Mouse (Mus musculus): ENCODE data around the gene Npc2. TPM values are rescaled to one million over a fixed set of nuclear protein-coding genes. Genes with fewer than 3 reads are reported as not detected.

Npc2 gene
- polyA plus RNA-seq, 1 experiment from 2014 or later, result 72.0 TPM

- no peak for ATAC-seq (ENCODE audit: insufficient number of reproducible peaks, low FRiP score, low TSS enrichment, low read depth)
- Histone ChIP-seq H3K27me3 (no peaks in the 10 kb centered on the region), H3K9ac (no peak overlapping the region), H3K4me3 (replicated peaks) (no peak overlapping the region), H3K27ac (replicated peaks) (no peak overlapping the region), H3K4me1 (peaks cover 18% of the 10 kb centered on the region), H3K9me3 (replicated peaks) (no peaks in the 10 kb centered on the region), H3K4me2 (replicated peaks) (no peak overlapping the region), H3K36me3 (no peaks in the 10 kb centered on the region; the same call in 1 of the 2 replicates)
These were observed 3.3 kb upstream of the Npc2 start for GRCm38 (mm10) chr12:84776229-84776628.

GRCm38 (mm10) chr12:84774376-84774775 is 1.4 kb upstream of the Npc2 start:
- H3K9ac ChIP-seq, result no peak overlapping the region
- 0 out of 2 replicates have a peak overlapping the region, but pooled peaks have one; percentile 79 for H3K4me3 ChIP-seq (replicated peaks)
- H3K36me3 ChIP-seq, result no peaks in the 10 kb centered on the region; the same call in 1 of the 2 replicates
- H3K27me3 ChIP-seq, result no peaks in the 10 kb centered on the region
- peak overlapping the region; percentile 85; the same call in 1 of the 2 replicates for H3K4me2 ChIP-seq (replicated peaks)
- 86% methylated on average over 6 of the region's 6 CpGs for WGBS
- H3K4me1 ChIP-seq, result peaks cover 26% of the 10 kb centered on the region
- H3K27ac ChIP-seq (replicated peaks), result no peak overlapping the region
- no peak for ATAC-seq (ENCODE audit: insufficient number of reproducible peaks, low FRiP score, low TSS enrichment, low read depth)
- no peaks in the 10 kb centered on the region for H3K9me3 ChIP-seq (replicated peaks)

GRCm38 (mm10) chr12:84773476-84773875 is 524 bp upstream of the Npc2 start:
- under 1% methylated on average over 20 of the region's 20 CpGs for WGBS
- H3K27ac ChIP-seq (replicated peaks), result peak overlapping the region; percentile 63; the same call in 1 of the 2 replicates
- peak overlapping the region; percentile 70 for H3K9ac ChIP-seq
- ATAC-seq (ENCODE audit: insufficient number of reproducible peaks, low FRiP score, low TSS enrichment, low read depth), result no peak
- H3K4me3 ChIP-seq (replicated peaks), result peak overlapping the region; percentile 79
- H3K4me1 ChIP-seq, result peaks cover 26% of the 10 kb centered on the region
- H3K9me3 ChIP-seq (replicated peaks), result no peaks in the 10 kb centered on the region
- H3K36me3 ChIP-seq, result no peaks in the 10 kb centered on the region; the same call in 1 of the 2 replicates
- H3K27me3 ChIP-seq, result no peaks in the 10 kb centered on the region
- H3K4me2 ChIP-seq (replicated peaks), result peak overlapping the region; percentile 85

GRCm38 (mm10) chr12:84771981-84772520 is 901 bp downstream of the Npc2 start:
- no peaks in the 10 kb centered on the region for H3K9me3 ChIP-seq (replicated peaks)
- peak overlapping the region; percentile 85 for H3K4me2 ChIP-seq (replicated peaks)
- H3K27ac ChIP-seq (replicated peaks), result peak overlapping the region; percentile 95
- H3K36me3 ChIP-seq, result no peaks in the 10 kb centered on the region; the same call in 1 of the 2 replicates
- WGBS, result 2% methylated on average over 10 of the region's 10 CpGs
- H3K9ac ChIP-seq, result peak overlapping the region; percentile 75
- H3K27me3 ChIP-seq, result no peaks in the 10 kb centered on the region
- H3K4me1 ChIP-seq, result peaks cover 26% of the 10 kb centered on the region
- peak overlapping the region; percentile 79 for H3K4me3 ChIP-seq (replicated peaks)
- ATAC-seq (ENCODE audit: insufficient number of reproducible peaks, low FRiP score, low TSS enrichment, low read depth), result no peak

- Histone ChIP-seq H3K4me1 (peaks cover 30% of the 10 kb centered on the region), H3K27me3 (no peaks in the 10 kb centered on the region), H3K9me3 (replicated peaks) (no peaks in the 10 kb centered on the region), H3K9ac (no peak overlapping the region), H3K36me3 (peaks cover 6% of the 10 kb centered on the region; the same call in 1 of the 2 replicates), H3K27ac (replicated peaks) (no peak overlapping the region), H3K4me3 (replicated peaks) (no peak overlapping the region), H3K4me2 (replicated peaks) (no peak overlapping the region)
- WGBS, result 83% methylated on average over 7 of the region's 7 CpGs
- no peak for ATAC-seq (ENCODE audit: insufficient number of reproducible peaks, low FRiP score, low TSS enrichment, low read depth)
These were observed 3.3 kb downstream of the Npc2 start for GRCm38 (mm10) chr12:84769624-84770023.

- Histone ChIP-seq H3K27me3 (no peaks in the 10 kb centered on the region), H3K9me3 (replicated peaks) (no peaks in the 10 kb centered on the region), H3K4me3 (replicated peaks) (no peak overlapping the region), H3K4me2 (replicated peaks) (no peak overlapping the region), H3K9ac (no peak overlapping the region), H3K27ac (replicated peaks) (no peak overlapping the region), H3K4me1 (peaks cover 20% of the 10 kb centered on the region), H3K36me3 (peaks cover 19% of the 10 kb centered on the region)
- 81% methylated on average over 6 of the region's 6 CpGs for WGBS
- no peak for ATAC-seq (ENCODE audit: insufficient number of reproducible peaks, low FRiP score, low TSS enrichment, low read depth)
These were observed 5.4 kb downstream of the Npc2 start for GRCm38 (mm10) chr12:84767510-84767909.

GRCm38 (mm10) chr12:84766113-84766735 is 6.7 kb downstream of the Npc2 start:
- H3K9me3 ChIP-seq (replicated peaks), result no peaks in the 10 kb centered on the region
- no peak overlapping the region for H3K4me3 ChIP-seq (replicated peaks)
- no peak overlapping the region for H3K4me2 ChIP-seq (replicated peaks)
- H3K4me1 ChIP-seq, result peaks cover 13% of the 10 kb centered on the region; the same call in 1 of the 2 replicates
- WGBS, result 70% methylated on average over 5 of the region's 5 CpGs
- H3K27ac ChIP-seq (replicated peaks), result no peak overlapping the region
- ATAC-seq (ENCODE audit: insufficient number of reproducible peaks, low FRiP score, low TSS enrichment, low read depth), result no peak
- H3K9ac ChIP-seq, result no peak overlapping the region
- no peaks in the 10 kb centered on the region for H3K27me3 ChIP-seq
- peaks cover 20% of the 10 kb centered on the region for H3K36me3 ChIP-seq

GRCm38 (mm10) chr12:84765506-84765905 is 7.4 kb downstream of the Npc2 start:
- WGBS, result 89% methylated on average over 15 of the region's 15 CpGs
- no peak for ATAC-seq (ENCODE audit: insufficient number of reproducible peaks, low FRiP score, low TSS enrichment, low read depth)

GRCm38 (mm10) chr12:84764756-84765155 is 8.2 kb downstream of the Npc2 start:
- H3K9me3 ChIP-seq (replicated peaks), result no peaks in the 10 kb centered on the region
- ATAC-seq (ENCODE audit: insufficient number of reproducible peaks, low FRiP score, low TSS enrichment, low read depth), result no peak
- H3K9ac ChIP-seq, result no peak overlapping the region
- 0 out of 2 replicates have a peak, but pooled peaks cover 5% of the 10 kb centered on the region for H3K4me1 ChIP-seq
- no peak overlapping the region for H3K4me3 ChIP-seq (replicated peaks)
- no peaks in the 10 kb centered on the region for H3K27me3 ChIP-seq
- WGBS, result 87% methylated on average over 7 of the region's 7 CpGs
- H3K4me2 ChIP-seq (replicated peaks), result no peak overlapping the region
- H3K36me3 ChIP-seq, result peaks cover 34% of the 10 kb centered on the region
- no peak overlapping the region for H3K27ac ChIP-seq (replicated peaks)

More at GRCm38 (mm10) chr12:84765506-84765905, 7.4 kb downstream of the Npc2 start:
- H3K4me1 ChIP-seq, result 0 out of 2 replicates have a peak, but pooled peaks cover 9% of the 10 kb centered on the region
- peaks cover 27% of the 10 kb centered on the region for H3K36me3 ChIP-seq
- H3K9ac ChIP-seq, result no peak overlapping the region
- no peak overlapping the region for H3K4me2 ChIP-seq (replicated peaks)
- H3K27ac ChIP-seq (replicated peaks), result no peak overlapping the region
- H3K27me3 ChIP-seq, result no peaks in the 10 kb centered on the region
- no peaks in the 10 kb centered on the region for H3K9me3 ChIP-seq (replicated peaks)
- H3K4me3 ChIP-seq (replicated peaks), result no peak overlapping the region

- peaks cover 44% of the 10 kb centered on the region for H3K36me3 ChIP-seq
These were observed 9.3 kb downstream of the Npc2 start for GRCm38 (mm10) chr12:84763577-84764218.

GRCm38 (mm10) chr12:84762532-84762931 is 10.4 kb downstream of the Npc2 start:
- peaks cover 55% of the 10 kb centered on the region for H3K36me3 ChIP-seq
- WGBS, result 71% methylated on average over 5 of the region's 5 CpGs
- no peak for ATAC-seq (ENCODE audit: insufficient number of reproducible peaks, low FRiP score, low TSS enrichment, low read depth)

More at GRCm38 (mm10) chr12:84763577-84764218, 9.3 kb downstream of the Npc2 start:
- WGBS, result 88% methylated on average over 13 of the region's 13 CpGs
- ATAC-seq (ENCODE audit: insufficient number of reproducible peaks, low FRiP score, low TSS enrichment, low read depth), result no peak
- no peak overlapping the region for H3K27ac ChIP-seq (replicated peaks)
- H3K4me1 ChIP-seq, result 0 out of 2 replicates have a peak, but pooled peaks cover 5% of the 10 kb centered on the region
- no peaks in the 10 kb centered on the region for H3K27me3 ChIP-seq
- H3K4me3 ChIP-seq (replicated peaks), result no peak overlapping the region
- no peaks in the 10 kb centered on the region for H3K9me3 ChIP-seq (replicated peaks)
- no peak overlapping the region for H3K4me2 ChIP-seq (replicated peaks)
- no peak overlapping the region for H3K9ac ChIP-seq

More at GRCm38 (mm10) chr12:84762532-84762931, 10.4 kb downstream of the Npc2 start:
- Histone ChIP-seq H3K27me3 (no peaks in the 10 kb centered on the region), H3K4me3 (replicated peaks) (no peak overlapping the region), H3K4me1 (0 out of 2 replicates have a peak, but pooled peaks cover 5% of the 10 kb centered on the region), H3K27ac (replicated peaks) (0 out of 2 replicates have a peak overlapping the region, but pooled peaks have one; percentile 17), H3K9me3 (replicated peaks) (no peaks in the 10 kb centered on the region), H3K4me2 (replicated peaks) (no peak overlapping the region), H3K9ac (no peak overlapping the region)

Data from embryonic facial prominence, embryonic 15.5 days (tissue).